Mouse (Mus musculus): ENCODE data around the gene Tac2.

Tac2 gene

DNA sequence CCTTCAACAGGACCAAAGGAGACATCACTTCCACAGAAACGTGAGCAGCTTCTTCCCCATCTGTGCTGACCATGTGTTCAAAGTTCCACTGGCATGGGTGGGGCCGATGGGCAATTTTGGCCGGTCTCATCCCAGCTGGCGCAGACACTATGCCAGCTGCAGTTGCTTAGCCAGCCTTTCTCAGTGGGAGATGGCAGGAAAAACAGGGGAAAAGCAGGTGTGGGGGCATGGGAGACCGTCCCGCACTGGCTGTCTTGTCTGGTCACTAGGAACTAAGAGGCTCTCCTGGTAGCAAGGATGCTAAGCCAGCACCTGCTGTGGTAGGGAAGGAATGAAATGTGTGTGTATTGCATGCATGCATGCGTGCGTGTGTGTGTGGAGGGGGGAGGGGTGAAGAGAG is 4.2 kb downstream of the Tac2 start:
- DNase-seq: no peak

DNA sequence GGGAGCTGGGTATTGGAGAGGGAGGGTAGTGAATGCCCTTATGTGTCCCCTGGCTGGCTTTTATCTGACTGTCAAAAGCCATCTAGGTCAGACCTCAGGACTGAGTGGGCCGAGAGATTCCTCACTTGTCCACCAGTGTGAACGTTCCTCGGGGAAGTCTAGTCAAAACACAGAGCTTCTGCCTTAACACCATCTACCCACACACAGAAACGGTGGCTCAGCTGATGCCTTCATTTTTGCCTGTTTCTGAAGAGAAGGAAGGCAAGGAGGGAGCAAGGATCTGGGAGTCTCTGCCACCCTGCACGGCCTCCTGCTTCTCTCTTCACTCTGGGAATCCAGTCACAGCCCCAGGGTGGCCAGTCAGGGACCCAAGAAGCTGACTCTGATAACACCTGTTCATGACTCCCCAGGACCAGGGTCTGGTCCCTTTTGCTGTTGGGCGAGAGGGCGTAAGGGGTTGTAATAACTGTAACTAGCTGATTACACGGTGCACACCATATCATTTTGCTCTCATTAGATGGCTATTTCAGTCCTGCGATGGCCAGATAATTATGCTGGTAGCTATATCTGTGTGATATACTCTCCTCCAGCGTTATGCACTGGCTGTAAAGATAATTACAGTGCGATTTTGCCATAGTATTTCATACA is 6.1 kb downstream of the Tac2 start:
- no peak for DNase-seq

DNA sequence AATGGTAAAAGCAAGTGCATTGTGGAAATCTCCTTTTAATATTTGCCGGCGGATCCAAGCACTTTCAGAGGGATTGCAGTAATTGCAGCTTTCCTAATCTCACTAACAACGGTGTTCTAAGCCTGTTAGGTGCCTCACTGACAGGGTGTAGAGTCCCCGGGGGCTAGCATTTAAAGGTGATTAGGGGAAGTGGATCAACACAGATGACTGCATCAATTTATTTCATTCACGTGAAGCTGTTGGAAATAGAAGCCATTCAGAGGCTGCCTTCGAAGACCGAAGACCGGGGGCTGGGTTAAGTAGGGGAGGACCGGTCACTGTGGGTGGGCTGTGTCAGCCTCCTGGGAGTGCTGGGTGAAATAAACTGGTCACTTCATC is 6.6 kb downstream of the Tac2 start:
- no peak for DNase-seq

DNA sequence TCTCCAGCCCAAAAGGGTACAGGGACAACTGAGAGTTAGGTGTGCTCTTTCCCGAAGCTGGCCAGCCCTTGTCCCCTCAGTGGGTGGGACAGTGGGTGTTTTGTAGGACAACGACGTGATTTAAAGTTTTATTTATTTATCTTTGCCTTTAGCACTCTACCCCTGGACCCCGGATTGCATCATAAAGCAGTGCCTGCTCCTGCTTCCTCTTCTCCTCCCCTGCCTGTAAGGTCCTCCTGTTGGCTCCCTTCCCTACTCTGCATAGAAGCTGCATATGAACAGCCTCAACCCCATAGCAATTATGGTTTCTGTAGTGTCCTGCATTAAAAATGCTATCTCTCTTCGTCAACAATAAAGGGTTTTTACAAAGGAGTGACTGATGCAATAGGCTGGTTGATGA is 7.1 kb downstream of the Tac2 start:
- no peak for DNase-seq

GRCm38 (mm10) chr10:127734434-127734833 is 10.2 kb downstream of the Tac2 start:
- DNase-seq: peak; percentile 34

DNA sequence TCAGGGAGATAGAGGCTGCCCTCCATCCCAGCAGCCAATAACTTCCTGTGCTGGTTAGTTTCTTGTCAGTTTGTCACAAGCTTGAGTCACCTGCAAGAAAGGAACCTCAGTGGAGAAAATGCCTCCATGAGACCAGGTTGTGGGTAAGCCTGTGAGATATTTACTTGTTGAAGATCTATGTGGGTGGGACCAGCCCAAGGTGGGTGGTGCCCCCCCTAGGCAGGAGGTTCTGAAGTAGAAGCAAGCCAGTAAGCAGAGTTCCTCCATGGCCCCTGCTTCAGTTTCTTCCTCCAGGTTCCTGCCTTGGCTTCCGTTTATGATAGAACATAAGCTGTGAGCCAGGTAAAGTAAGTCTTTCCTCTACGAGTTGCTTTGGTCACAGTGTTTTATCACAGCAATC is 12.0 kb downstream of the Tac2 start:
- DNase-seq: no peak

- DNase-seq: peak; percentile 60
Observed at GRCm38 (mm10) chr10:127736916-127737315, 12.6 kb downstream of the Tac2 start.

DNA sequence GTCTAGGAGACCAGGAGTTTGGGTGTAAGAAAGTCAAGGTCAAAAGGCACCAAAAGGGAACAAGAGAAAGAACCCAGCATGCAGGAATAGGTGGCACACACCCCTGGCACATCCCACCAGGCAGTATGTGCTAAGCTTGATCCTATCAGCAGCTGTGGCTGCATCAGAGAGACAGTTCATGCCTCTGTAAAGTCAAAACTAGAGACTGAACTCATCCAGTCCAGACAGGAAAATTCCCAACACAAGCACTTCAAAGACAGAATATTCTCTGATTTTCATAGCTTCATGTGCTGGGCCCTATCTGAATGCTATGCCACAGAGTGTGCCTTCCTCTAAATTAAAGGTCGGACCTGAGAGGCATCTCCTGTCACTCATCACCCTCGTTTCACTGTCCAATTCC is 13.3 kb downstream of the Tac2 start:
- no peak for DNase-seq

GRCm38 (mm10) chr10:127738151-127738882 is 14.0 kb downstream of the Tac2 start:
- peak; percentile 50 for DNase-seq

- DNase-seq: peak; percentile 77
Observed at GRCm38 (mm10) chr10:127739083-127739660, 14.9 kb downstream of the Tac2 start, which contains the start of gene Zbtb39. TSS of gene Zbtb39 (plus strand) at chr10:127739538.

- no peak for DNase-seq
Observed at GRCm38 (mm10) chr10:127739661-127740161, 15.4 kb downstream of the Tac2 start.

GRCm38 (mm10) chr10:127744661-127745060 is 20.4 kb downstream of the Tac2 start:
- DNase-seq: peak; percentile 68

DNA sequence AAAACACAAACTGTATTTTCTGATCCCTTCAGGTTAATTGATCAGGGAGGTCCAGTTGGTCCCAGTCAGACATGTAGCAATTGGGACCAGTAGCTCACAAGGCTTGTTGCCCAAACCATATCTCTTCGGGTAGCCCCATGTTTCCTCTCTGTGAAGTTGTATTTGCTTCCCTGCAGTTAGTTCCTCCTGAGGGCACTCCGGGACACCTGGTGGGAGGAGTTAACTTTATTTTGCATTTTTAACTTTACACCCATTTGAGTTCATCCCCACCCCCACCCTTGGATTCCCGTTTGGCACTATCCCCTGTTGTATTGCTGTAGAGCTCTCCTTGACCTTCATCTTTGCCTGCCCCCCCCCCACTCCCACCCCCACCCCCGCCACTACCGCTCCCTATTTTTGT is 21.6 kb downstream of the Tac2 start:
- DNase-seq: no peak

GRCm38 (mm10) chr10:127747254-127747653 is 23.0 kb downstream of the Tac2 start:
- no peak for DNase-seq

GRCm38 (mm10) chr10:127748847-127749612 is 24.8 kb downstream of the Tac2 start:
- DNase-seq: peak; percentile 56

GRCm38 (mm10) chr10:127750136-127750777 is 26.0 kb downstream of the Tac2 start:
- DNase-seq: no peak

- DNase-seq: peak; percentile 72
Observed at GRCm38 (mm10) chr10:127751548-127751947, 27.3 kb downstream of the Tac2 start, which contains the start of gene Gpr182. TSS of gene Gpr182 (minus strand) at chr10:127751732.

GRCm38 (mm10) chr10:127754566-127755166 is 30.4 kb downstream of the Tac2 start:
- DNase-seq: peak; percentile 77

GRCm38 (mm10) chr10:127755246-127755645 is 31.0 kb downstream of the Tac2 start:
- peak; percentile 34 for DNase-seq

GRCm38 (mm10) chr10:127755770-127756468 is 31.6 kb downstream of the Tac2 start:
- DNase-seq: peak; percentile 74

All from lung, postnatal 36 days (tissue).